Mouse (Mus musculus) forebrain, embryonic 16.5 days (tissue): ENCODE data around the gene Nhlh1. TPM values are rescaled to one million over a fixed set of nuclear protein-coding genes. Genes with fewer than 3 reads are reported as not detected.

ENCODE experiments used
- ATAC-seq: fragments of 200-750 bp; cut with Nextera tagmentation; 2 replicates; pipeline ENCODE4 v1.8.0; 2017; ENCODE audit warnings: mild to moderate bottlenecking, moderate library complexity
- H3K27ac ChIP-seq: fragments of 300-500 bp; sonication (generic); 2 replicates; pipeline ENCODE4 v1.5.1; 2014; ENCODE audit warnings: low read length, control low read depth
- H3K27me3 ChIP-seq: fragments of 300-500 bp; sonication (generic); replicated peaks from 2 replicates; pipeline ENCODE4 v1.6.1; 2014; ENCODE audit warnings: low read length; ENCODE audit not compliant: control insufficient read depth, insufficient read depth
- H3K36me3 ChIP-seq: fragments of 300-500 bp; sonication (generic); 2 replicates; pipeline ENCODE4 v1.6.1; 2014; ENCODE audit not compliant: control insufficient read depth, insufficient read depth
- H3K4me1 ChIP-seq: fragments of 300-500 bp; sonication (generic); replicated peaks from 2 replicates; pipeline ENCODE4 v1.6.1; 2014; ENCODE audit warnings: low read length; ENCODE audit not compliant: control insufficient read depth, insufficient read depth
- H3K4me2 ChIP-seq: fragments of 300-500 bp; sonication (generic); 2 replicates; pipeline ENCODE4 v1.6.1; 2014; ENCODE audit warnings: mild to moderate bottlenecking, low read length, control low read depth
- H3K4me3 ChIP-seq: fragments of 300-500 bp; sonication (generic); replicated peaks from 2 replicates; pipeline ENCODE4 v1.5.1; 2014; ENCODE audit warnings: mild to moderate bottlenecking, low read length, control low read depth
- H3K9ac ChIP-seq: fragments of 300-500 bp; sonication (generic); replicated peaks from 2 replicates; pipeline ENCODE4 v1.6.1; 2014; ENCODE audit warnings: low read depth, low read length, control low read depth
- H3K9me3 ChIP-seq: fragments of 300-500 bp; sonication (generic); 2 replicates; pipeline ENCODE4 v1.6.1; 2016; ENCODE audit warnings: low read length; ENCODE audit not compliant: control insufficient read depth
- WGBS: fragments of 180-500 bp; shearing (Covaris S2); extraction: QIAGEN DNeasy Blood & Tissue Kit; methylation state at CpG from one replicate; pipeline ENCODE4 v1.1.7; 2014; 5-methylcytosine and 5-hydroxymethylcytosine counted together
- polyA plus RNA-seq: library from polyadenylated mRNA; unstranded; fragments of >200 nt; fragmentation: Nextera tagmentation; extraction: Ambion mirVana; gene quantifications from 2 replicates; pipeline ENCODE4 v1.2.1, GENCODE M21; 2015

The Nhlh1 gene
- polyA plus RNA-seq, 1 experiment from 2014 or later, result 2.0 TPM

DNA sequence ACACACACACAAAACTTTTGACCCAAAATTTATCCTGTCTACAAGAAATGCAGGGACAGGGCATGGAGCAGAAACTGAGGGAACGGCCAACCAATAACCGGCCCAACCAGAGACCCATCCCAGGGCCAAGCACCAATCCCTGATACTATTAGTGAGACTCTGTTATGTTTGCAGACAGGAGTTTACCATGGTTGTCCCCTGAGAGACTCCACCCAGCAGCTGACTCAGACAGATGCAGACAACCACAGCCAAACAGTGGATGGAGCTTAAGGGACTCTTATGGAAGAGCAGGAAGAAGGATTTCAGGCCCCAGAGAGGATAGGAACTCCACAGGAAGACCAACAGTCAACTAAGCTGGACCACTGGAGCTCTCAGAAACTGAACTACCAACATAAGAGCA is 27.5 kb downstream of the Nhlh1 start:
- Histone ChIP-seq H3K4me3 (no peak overlapping the region), H3K27me3 (no peaks in the 10 kb centered on the region), H3K36me3 (no peaks in the 10 kb centered on the region), H3K4me2 (no peak overlapping the region), H3K4me1 (peaks cover 24% of the 10 kb centered on the region), H3K9ac (no peak overlapping the region), H3K9me3 (no peaks in the 10 kb centered on the region), H3K27ac (no peak overlapping the region)
- WGBS, result 100% methylated on average over 2 of the region's 2 CpGs
- ATAC-seq, result no peak

DNA sequence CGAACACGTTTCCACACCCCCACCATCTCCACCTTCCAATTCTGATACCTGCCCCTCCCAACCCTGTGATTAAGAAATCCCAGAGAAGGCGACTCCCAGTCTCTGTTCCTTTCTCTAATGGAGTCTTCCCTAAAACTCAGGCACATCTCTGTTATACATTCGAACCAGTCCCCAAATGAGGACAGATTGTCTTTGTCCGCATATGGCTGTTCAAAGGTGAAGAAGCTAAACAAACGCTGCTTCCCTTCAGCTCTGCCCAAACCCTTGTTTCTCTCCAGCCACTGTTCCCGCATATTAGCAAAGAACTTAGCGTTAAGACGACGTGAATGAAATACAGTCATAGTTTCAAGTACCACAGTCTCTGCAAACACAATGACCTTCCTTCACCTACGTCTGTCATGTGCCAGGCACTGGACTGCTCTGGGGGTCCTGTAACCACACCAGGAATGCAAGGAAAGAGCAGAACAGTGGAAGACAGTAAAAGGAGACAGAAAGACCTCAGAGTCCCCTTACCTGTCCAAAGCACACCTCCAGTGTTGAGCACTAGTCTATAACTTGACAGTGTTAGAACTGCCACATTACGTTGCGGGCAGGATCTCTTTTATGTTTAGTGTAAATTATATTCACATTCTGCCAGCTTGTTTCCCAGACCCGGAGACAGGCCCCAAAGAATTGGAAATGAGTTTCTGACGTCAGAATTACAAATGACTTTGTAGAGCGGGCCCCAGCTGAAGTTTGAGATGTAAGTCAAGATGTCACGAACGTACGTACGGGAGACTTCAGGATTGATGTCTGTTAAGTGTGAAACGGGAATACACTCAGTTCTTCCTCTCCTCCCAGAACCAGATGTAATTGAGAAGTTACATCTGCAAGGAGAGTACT is 28.7 kb downstream of the Nhlh1 start, which contains the start of gene Vangl2:
TSS of gene Vangl2 (minus strand) at position 51 of the 882 bp plus-strand sequence.
- Histone ChIP-seq H3K27me3 (no peaks in the 10 kb centered on the region), H3K27ac (peak within 1 kb of the TSS; percentile 97), H3K4me3 (peak within 1 kb of the TSS; percentile 93), H3K4me2 (peak within 1 kb of the TSS; percentile 97), H3K9ac (peak within 1 kb of the TSS; percentile 98), H3K9me3 (no peaks in the 10 kb centered on the region), H3K4me1 (peaks cover 37% of the 10 kb centered on the region), H3K36me3 (no peaks in the 10 kb centered on the region)
- WGBS, result 14% methylated on average over 21 of the region's 21 CpGs
- ATAC-seq, result no peak

DNA sequence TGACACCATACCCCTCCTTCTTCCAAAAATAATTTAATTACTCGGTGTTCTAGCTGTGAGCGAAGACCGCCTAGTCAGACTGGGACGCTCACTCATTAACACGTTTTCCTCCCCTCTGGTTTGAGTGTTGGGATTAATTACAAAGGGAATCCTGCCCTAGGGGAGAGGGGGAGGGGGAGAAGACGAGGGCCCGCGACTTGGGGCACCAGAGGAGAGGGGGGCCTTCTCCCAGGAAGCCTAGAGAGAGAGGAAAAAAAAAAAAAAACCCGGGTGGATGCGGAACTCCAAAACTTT is 29.6 kb downstream of the Nhlh1 start:
- peak overlapping the region; percentile 93 for H3K4me3 ChIP-seq
- H3K9me3 ChIP-seq, result no peaks in the 10 kb centered on the region
- no peaks in the 10 kb centered on the region for H3K36me3 ChIP-seq
- H3K27ac ChIP-seq, result peak overlapping the region; percentile 97
- peak overlapping the region; percentile 98 for H3K9ac ChIP-seq
- peaks cover 41% of the 10 kb centered on the region for H3K4me1 ChIP-seq
- ATAC-seq, result peak; percentile 41
- 1% methylated on average over 10 of the region's 10 CpGs for WGBS
- no peaks in the 10 kb centered on the region for H3K27me3 ChIP-seq
- peak overlapping the region; percentile 97 for H3K4me2 ChIP-seq

DNA sequence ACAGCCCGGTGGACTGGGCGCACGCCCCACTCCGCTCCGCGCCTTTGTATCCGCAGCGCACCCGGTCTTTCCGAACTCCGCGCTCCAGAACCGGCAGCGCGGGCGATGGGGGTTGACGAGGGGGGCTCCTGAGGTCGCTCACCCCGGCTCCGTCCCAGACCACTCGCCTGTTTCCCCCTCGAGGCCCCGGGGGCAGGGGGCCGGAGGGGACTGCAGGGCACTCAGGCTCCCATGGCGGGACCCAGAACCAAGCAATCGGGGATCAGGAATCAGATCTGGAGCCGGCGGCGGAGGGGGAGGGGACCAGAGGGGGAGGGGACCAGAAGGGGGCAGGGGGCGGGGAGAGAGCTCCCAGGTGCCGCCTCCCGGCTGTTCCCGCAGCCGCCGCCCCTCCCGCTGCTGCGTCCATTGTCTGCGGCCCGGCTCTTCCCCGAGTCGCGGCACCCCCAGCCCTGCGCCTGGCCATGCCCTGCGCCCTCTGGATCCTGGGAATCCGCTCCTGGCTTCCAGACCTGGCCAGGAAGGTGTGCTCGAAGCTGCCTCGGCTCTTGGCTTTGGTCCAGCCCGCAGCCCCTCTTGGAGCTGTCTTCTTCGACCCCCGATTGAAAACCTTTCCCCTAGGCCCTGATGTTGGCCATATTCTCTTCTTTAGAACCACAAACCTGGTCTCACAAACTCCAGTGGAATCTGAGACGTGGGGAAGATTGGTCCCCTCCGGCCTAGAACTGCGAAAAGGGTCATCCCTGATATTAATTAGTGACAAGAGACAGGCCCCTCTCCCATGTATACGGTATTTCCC is 30.2 kb downstream of the Nhlh1 start:
- H3K9ac ChIP-seq, result peak overlapping the region; percentile 98
- H3K36me3 ChIP-seq, result no peaks in the 10 kb centered on the region
- WGBS, result under 1% methylated on average over 50 of the region's 54 CpGs
- no peaks in the 10 kb centered on the region for H3K9me3 ChIP-seq
- H3K27me3 ChIP-seq, result no peaks in the 10 kb centered on the region
- H3K27ac ChIP-seq, result peak overlapping the region; percentile 97
- H3K4me1 ChIP-seq, result peaks cover 47% of the 10 kb centered on the region
- ATAC-seq, result peak; percentile 76
- peak overlapping the region; percentile 97 for H3K4me2 ChIP-seq
- peak overlapping the region; percentile 93 for H3K4me3 ChIP-seq

DNA sequence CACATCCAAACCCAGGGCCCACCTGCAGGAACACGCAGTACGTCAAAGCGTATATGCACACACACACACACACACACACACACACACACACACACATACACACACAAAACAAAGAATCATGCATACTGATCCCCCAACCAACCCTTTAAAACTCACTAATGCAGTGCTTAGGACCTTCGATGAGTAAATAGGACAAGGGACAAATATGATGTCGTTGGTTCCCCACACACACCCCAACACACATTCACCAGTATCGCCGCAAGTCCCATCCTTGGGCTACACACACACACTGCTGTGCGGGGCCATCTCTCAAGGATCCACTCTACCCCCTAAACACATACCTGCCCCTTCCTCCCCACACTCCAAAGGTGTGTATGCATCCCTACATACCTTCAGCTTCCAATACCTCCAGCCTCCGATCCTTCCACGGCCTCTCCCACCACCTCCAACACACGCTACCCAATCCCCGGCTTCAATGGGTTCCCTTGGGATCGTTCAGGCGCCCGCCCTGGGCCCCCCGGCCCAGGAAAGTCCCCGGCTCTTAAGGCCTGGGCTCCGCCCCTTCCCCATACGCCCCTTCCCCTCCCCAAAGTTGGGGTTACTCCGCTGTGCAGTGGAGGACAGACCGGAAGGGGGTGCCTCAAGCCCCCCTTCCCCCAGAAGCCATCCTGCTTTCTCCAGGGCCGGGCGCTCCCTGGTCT is 31.0 kb downstream of the Nhlh1 start:
- peak overlapping the region; percentile 98 for H3K9ac ChIP-seq
- 2% methylated on average over 23 of the region's 23 CpGs for WGBS
- H3K4me1 ChIP-seq, result peaks cover 56% of the 10 kb centered on the region
- peak overlapping the region; percentile 97 for H3K4me2 ChIP-seq
- H3K4me3 ChIP-seq, result peak overlapping the region; percentile 93
- no peaks in the 10 kb centered on the region for H3K9me3 ChIP-seq
- H3K27me3 ChIP-seq, result no peaks in the 10 kb centered on the region
- peak; percentile 74 for ATAC-seq
- H3K27ac ChIP-seq, result peak overlapping the region; percentile 97
- no peaks in the 10 kb centered on the region for H3K36me3 ChIP-seq

DNA sequence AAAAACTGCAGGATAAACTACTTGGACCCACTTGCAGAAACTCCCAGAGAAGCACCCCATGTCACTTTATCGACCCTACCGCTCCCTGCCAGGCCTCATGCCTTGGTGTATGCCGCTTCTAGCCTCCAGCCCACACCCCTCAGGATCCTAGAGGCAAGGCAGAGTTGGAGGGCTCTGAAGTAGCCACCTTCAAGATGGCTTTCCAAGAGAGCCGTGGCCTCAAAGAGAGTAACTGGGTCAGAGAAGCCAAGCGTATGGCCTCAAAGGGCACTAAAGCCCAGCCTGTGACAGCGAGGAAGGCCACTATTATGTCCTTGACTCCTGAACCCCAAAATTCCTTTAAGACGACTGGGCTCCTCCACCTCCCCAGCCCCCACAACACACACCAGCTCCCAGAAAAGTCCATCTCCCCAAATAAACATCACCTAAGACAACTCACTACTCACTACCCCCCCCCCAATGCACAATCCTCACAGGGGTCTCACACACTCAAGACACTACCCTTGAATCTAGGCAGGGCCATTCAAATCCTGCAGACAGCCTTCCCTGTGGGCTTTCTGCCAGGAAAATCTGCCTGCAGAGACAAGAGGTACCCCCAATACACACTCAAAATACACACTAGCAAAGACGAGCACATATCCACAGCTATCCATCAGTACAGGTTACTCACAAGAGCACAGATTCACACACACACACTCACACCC is 32.0 kb downstream of the Nhlh1 start:
- Histone ChIP-seq H3K27ac (peak overlapping the region; percentile 97), H3K9ac (peak overlapping the region; percentile 98), H3K27me3 (no peaks in the 10 kb centered on the region), H3K36me3 (no peaks in the 10 kb centered on the region), H3K4me2 (peak overlapping the region; percentile 97), H3K4me1 (peaks cover 64% of the 10 kb centered on the region), H3K4me3 (peak overlapping the region; percentile 93), H3K9me3 (no peaks in the 10 kb centered on the region)
- WGBS, result 9% methylated on average over 8 of the region's 8 CpGs
- ATAC-seq, result peak; percentile 2; the same call in 1 of the 2 replicates

DNA sequence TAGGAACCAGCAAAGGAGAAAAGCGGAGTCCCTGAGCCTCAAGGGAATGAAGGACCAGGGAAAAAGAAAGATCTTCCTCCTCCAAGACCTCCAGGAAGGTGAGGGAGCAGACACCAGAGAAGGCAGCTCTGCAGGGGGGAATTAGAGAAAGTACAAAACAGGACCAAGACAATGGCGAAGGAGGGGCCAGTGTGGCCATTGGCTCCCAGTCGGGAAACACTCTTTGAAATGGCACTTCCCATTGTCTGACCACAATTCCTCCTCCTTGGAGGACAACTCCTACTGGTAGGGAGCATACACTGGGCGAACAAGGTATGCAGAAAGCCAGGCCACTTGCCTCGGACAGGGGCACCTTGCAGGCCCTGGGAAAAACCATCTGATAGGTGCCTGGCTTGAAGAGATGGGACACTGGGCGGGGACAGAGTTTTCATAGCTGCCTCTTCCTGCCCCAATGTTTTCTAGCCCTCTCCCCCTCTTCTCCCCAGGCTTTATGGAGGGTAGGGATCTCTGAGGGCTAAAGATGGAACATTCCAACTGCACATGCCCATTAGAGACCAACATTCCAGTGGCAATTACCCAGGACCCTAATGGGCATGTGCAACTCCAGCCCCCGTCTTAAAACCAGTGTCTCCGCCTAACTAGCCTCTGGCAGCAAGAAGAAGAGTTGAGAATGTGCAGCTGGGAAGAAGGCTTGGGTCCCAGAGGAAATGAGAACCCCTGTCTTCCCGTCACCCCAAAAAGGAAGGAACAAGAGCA is 33.1 kb downstream of the Nhlh1 start:
- H3K4me3 ChIP-seq, result peak overlapping the region; percentile 93
- no peaks in the 10 kb centered on the region for H3K9me3 ChIP-seq
- H3K9ac ChIP-seq, result peak overlapping the region; percentile 98
- H3K4me2 ChIP-seq, result peak overlapping the region; percentile 97
- peaks cover 74% of the 10 kb centered on the region for H3K4me1 ChIP-seq
- peak overlapping the region; percentile 32; the same call in 1 of the 2 replicates for H3K27ac ChIP-seq
- H3K36me3 ChIP-seq, result no peaks in the 10 kb centered on the region
- WGBS, result 10% methylated on average over 9 of the region's 9 CpGs
- no peak for ATAC-seq
- no peaks in the 10 kb centered on the region for H3K27me3 ChIP-seq

DNA sequence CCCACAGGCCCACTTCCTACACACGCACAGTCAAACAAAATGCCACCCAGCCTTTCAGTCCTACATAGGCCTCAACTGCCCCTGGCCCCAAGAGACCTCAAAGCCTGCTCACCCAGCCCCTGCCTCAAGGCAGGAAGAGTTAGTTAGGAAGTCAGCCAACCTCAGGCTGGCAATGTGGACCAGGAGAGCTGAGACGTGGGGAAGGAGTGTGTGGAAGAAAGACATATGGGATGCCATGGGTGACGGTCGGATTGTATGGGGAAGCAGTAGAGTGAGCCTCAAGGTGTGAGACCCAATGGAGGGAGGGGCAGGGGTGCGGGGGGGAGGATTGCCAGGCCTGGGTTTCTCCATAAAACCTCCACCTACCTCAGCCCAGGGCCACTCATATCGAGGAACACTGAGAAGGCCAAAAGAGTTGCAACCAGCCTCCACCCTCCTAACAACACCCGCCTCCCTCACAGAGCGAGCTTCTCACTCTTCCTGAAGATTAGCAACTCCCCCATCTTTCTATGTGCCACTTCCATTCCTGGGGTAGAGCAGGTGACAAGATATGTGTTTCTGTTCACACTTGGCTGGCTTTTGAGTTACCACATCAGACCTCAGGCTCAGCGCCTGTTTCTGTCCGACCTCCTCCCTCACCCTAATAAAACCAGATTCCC is 37.4 kb downstream of the Nhlh1 start:
- WGBS, result 54% methylated on average over 10 of the region's 10 CpGs
- no peak for ATAC-seq
- no peaks in the 10 kb centered on the region for H3K27me3 ChIP-seq
- H3K9me3 ChIP-seq, result no peaks in the 10 kb centered on the region
- H3K4me1 ChIP-seq, result peaks cover 94% of the 10 kb centered on the region
- no peak overlapping the region; the same call in 1 of the 2 replicates for H3K27ac ChIP-seq
- no peaks in the 10 kb centered on the region for H3K36me3 ChIP-seq
- H3K4me2 ChIP-seq, result no peak overlapping the region
- H3K9ac ChIP-seq, result 0 out of 2 replicates have a peak overlapping the region, but pooled peaks have one; percentile 5
- no peak overlapping the region for H3K4me3 ChIP-seq
